Mouse (Mus musculus) myocyte (in vitro differentiated cells): ENCODE measurements around the gene Csnk2b.

Experiments used
- CEBPB ChIP-seq: IDR thresholded peaks from 2 replicates; pipeline ENCODE4 v1.6.1; 2011; ENCODE audit warnings: mild to moderate bottlenecking, moderate library complexity; ENCODE audit not compliant: poor library complexity, insufficient read depth, severe bottlenecking
- E2F4 ChIP-seq: IDR thresholded peaks from one replicate; pipeline ENCODE4 v1.6.1; 2011; ENCODE audit warnings: mild to moderate bottlenecking, control low read depth, moderate library complexity; ENCODE audit not compliant: insufficient read depth
- MAX ChIP-seq: IDR thresholded peaks from one replicate; pipeline ENCODE4 v1.6.1; 2011; ENCODE audit warnings: low read depth, mild to moderate bottlenecking, control low read depth
- MYOD1 ChIP-seq, 3 experiments: IDR thresholded peaks; one replicate each; pipeline ENCODE4 v1.6.1; 2011; ENCODE audit warnings: control low read depth in 2 of 3, low read depth in 2 of 3, mild to moderate bottlenecking in 2 of 3, moderate library complexity in 1 of 3; ENCODE audit not compliant: insufficient read length in 2 of 3, control insufficient read depth in 1 of 3
- MYOG ChIP-seq, 3 experiments: IDR thresholded peaks; one replicate each; pipeline ENCODE4 v1.6.1; 2011; ENCODE audit warnings: control low read depth in 2 of 3, low read depth in 2 of 3, mild to moderate bottlenecking in 2 of 3; ENCODE audit not compliant: insufficient read length in 2 of 3, control insufficient read depth in 1 of 3, insufficient read depth in 1 of 3
- POLR2A ChIP-seq: IDR thresholded peaks from one replicate; pipeline ENCODE4 v1.6.1; 2011; ENCODE audit warnings: low read depth, mild to moderate bottlenecking, control low read depth, moderate library complexity; ENCODE audit not compliant: insufficient read length
- POLR2AphosphoS2 ChIP-seq: IDR thresholded peaks from one replicate; pipeline ENCODE4 v1.6.1; 2011; ENCODE audit warnings: low read depth, control low read depth; ENCODE audit not compliant: insufficient read length
- REST ChIP-seq: IDR thresholded peaks from one replicate; pipeline ENCODE4 v1.6.1; 2011; ENCODE audit warnings: mild to moderate bottlenecking, control low read depth, moderate library complexity; ENCODE audit not compliant: insufficient read depth, insufficient read length
- TCF12 ChIP-seq: IDR thresholded peaks from one replicate; pipeline ENCODE4 v1.6.1; 2011; ENCODE audit warnings: mild to moderate bottlenecking, control low read depth; ENCODE audit not compliant: poor library complexity, insufficient read depth, severe bottlenecking
- TCF3 ChIP-seq: IDR thresholded peaks from one replicate; pipeline ENCODE4 v1.6.1; 2011; ENCODE audit warnings: low read depth, control low read depth; ENCODE audit not compliant: insufficient read length
- USF1 ChIP-seq: IDR thresholded peaks from one replicate; pipeline ENCODE4 v1.6.1; 2011; ENCODE audit warnings: low read depth, mild to moderate bottlenecking, control low read depth, moderate library complexity

DNA sequence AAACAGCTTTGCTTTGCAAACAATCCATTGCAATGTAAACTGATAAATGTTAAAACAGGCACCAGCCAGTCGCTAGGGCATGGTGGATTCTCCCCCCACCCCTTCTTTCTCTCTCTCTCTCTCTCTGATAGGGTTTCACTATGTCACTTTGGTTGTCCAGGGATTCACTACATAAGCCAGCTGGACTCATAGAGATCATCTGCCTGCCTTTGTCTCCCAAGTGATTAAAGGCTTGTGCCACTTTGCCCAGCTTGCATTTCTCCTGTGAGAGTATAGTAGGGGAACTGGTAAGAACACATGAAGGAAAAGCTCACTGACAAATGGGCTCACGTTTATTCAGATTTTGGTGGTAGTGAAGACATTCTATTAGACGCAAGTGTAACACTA is 10.3 kb upstream of the Csnk2b start:
- TF ChIP-seq TCF12 (no peak), POLR2A (no peak), MAX (no peak), REST (no peak), E2F4 (no peak), USF1 (no peak), MYOD1 (IDR thresholded peaks at IDR 0.05; ENCODE audit: control insufficient read depth in 1 of 3, insufficient read length in 2 of 3, low read depth in 2 of 3) (no peak), CEBPB (no peak), TCF3 (no peak), MYOG (IDR thresholded peaks at IDR 0.05; ENCODE audit: control insufficient read depth in 1 of 3, insufficient read depth in 1 of 3, insufficient read length in 2 of 3, low read depth in 2 of 3) (no peak), POLR2AphosphoS2 (no peak)
